Mouse (Mus musculus) neural tube, embryonic 13.5 days (tissue): ENCODE results near the gene Marcks. TPM values are rescaled to one million over a fixed set of nuclear protein-coding genes. Genes with fewer than 3 reads are reported as not detected.

Experiments used
- ATAC-seq: fragments of 200-750 bp; cut with Nextera tagmentation; 2 replicates; pipeline ENCODE4 v1.8.0; 2017; ENCODE audit warnings: low read depth, mild to moderate bottlenecking, moderate TSS enrichment, moderate library complexity
- H3K27ac ChIP-seq: fragments of 300-500 bp; sonication (generic); replicated peaks from 2 replicates; pipeline ENCODE4 v1.5.1; 2015; ENCODE audit warnings: moderate library complexity, mild to moderate bottlenecking, inconsistent platforms
- H3K27me3 ChIP-seq: fragments of 300-500 bp; sonication (generic); 2 replicates; pipeline ENCODE4 v1.6.1; 2015; ENCODE audit warnings: mild to moderate bottlenecking, inconsistent platforms
- H3K36me3 ChIP-seq: fragments of 300-500 bp; sonication (generic); 2 replicates; pipeline ENCODE4 v1.6.1; 2015; ENCODE audit warnings: mild to moderate bottlenecking, inconsistent platforms
- H3K4me1 ChIP-seq: fragments of 300-500 bp; sonication (generic); replicated peaks from 2 replicates; pipeline ENCODE4 v1.6.1; 2015; ENCODE audit warnings: inconsistent platforms
- H3K4me2 ChIP-seq: fragments of 300-500 bp; sonication (generic); 2 replicates; pipeline ENCODE4 v1.6.1; 2015; ENCODE audit warnings: inconsistent platforms, mild to moderate bottlenecking, moderate library complexity
- H3K4me3 ChIP-seq: fragments of 300-500 bp; sonication (generic); 2 replicates; pipeline ENCODE4 v1.5.1; 2015; ENCODE audit warnings: mild to moderate bottlenecking, inconsistent platforms
- H3K9ac ChIP-seq: fragments of 300-500 bp; sonication (generic); 2 replicates; pipeline ENCODE4 v1.6.1; 2015; ENCODE audit warnings: moderate library complexity, mild to moderate bottlenecking, inconsistent platforms
- H3K9me3 ChIP-seq: fragments of 300-500 bp; sonication (generic); 2 replicates; pipeline ENCODE4 v1.6.1; 2016; ENCODE audit warnings: inconsistent platforms
- WGBS: fragments of 180-500 bp; shearing (Covaris S2); methylation state at CpG from one replicate; pipeline ENCODE4 v1.1.7; 2015; 5-methylcytosine and 5-hydroxymethylcytosine counted together
- polyA plus RNA-seq: library from polyadenylated mRNA; unstranded; fragments of >200 nt; fragmentation: Nextera tagmentation; extraction: Ambion mirVana; gene quantifications from 2 replicates; pipeline ENCODE4 v1.2.1, GENCODE M21; 2015

Marcks gene
- polyA plus RNA-seq, result 212 TPM in 2 replicates

- H3K4me1 ChIP-seq, result peaks cover 20% of the 10 kb centered on the region
- H3K27me3 ChIP-seq, result no peaks in the 10 kb centered on the region
- under 1% methylated on average over 39 of the region's 39 CpGs for WGBS
- H3K4me3 ChIP-seq, result peak within 1 kb of the TSS; percentile 100
- peaks cover 23% of the 10 kb centered on the region for H3K36me3 ChIP-seq
- peak; percentile 69 for ATAC-seq
- peak within 1 kb of the TSS; percentile 100 for H3K27ac ChIP-seq
- no peaks in the 10 kb centered on the region for H3K9me3 ChIP-seq
- H3K9ac ChIP-seq, result peak within 1 kb of the TSS; percentile 100
- peak within 1 kb of the TSS; percentile 88 for H3K4me2 ChIP-seq
Measured at GRCm38 (mm10) chr10:37138778-37139442, at the start of gene Marcks. TSS of gene Marcks (minus strand) at chr10:37138920.

GRCm38 (mm10) chr10:37177071-37177470, 38.4 kb upstream of the Marcks start:
- WGBS, result 92% methylated on average over 3 of the region's 3 CpGs
- no peak overlapping the region for H3K4me2 ChIP-seq
- peaks cover 6% of the 10 kb centered on the region for H3K4me1 ChIP-seq
- peaks cover 4% of the 10 kb centered on the region; the same call in 1 of the 2 replicates for H3K9me3 ChIP-seq
- no peak overlapping the region for H3K9ac ChIP-seq
- no peak overlapping the region for H3K4me3 ChIP-seq
- no peak for ATAC-seq
- H3K27ac ChIP-seq, result no peak overlapping the region
- H3K36me3 ChIP-seq, result no peaks in the 10 kb centered on the region
- H3K27me3 ChIP-seq, result no peaks in the 10 kb centered on the region

GRCm38 (mm10) chr10:37172416-37172950, 33.8 kb upstream of the Marcks start:
- no peak overlapping the region for H3K4me2 ChIP-seq
- no peaks in the 10 kb centered on the region for H3K9me3 ChIP-seq
- H3K9ac ChIP-seq, result no peak overlapping the region
- no peak; the same call in 1 of the 2 replicates for ATAC-seq
- no peak overlapping the region for H3K4me3 ChIP-seq
- H3K27ac ChIP-seq, result peak overlapping the region; percentile 30
- H3K36me3 ChIP-seq, result no peaks in the 10 kb centered on the region
- WGBS, result 54% methylated on average over 8 of the region's 8 CpGs
- H3K27me3 ChIP-seq, result no peaks in the 10 kb centered on the region
- H3K4me1 ChIP-seq, result peaks cover 24% of the 10 kb centered on the region

GRCm38 (mm10) chr10:37171711-37172415, 33.1 kb upstream of the Marcks start:
- Histone ChIP-seq H3K36me3 (no peaks in the 10 kb centered on the region), H3K27me3 (no peaks in the 10 kb centered on the region), H3K4me2 (no peak overlapping the region), H3K9ac (no peak overlapping the region), H3K27ac (peak overlapping the region; percentile 30), H3K4me1 (peaks cover 24% of the 10 kb centered on the region), H3K4me3 (no peak overlapping the region), H3K9me3 (no peaks in the 10 kb centered on the region)
- peak; percentile 77 for ATAC-seq
- 56% methylated on average over 3 of the region's 3 CpGs for WGBS

- no peaks in the 10 kb centered on the region for H3K36me3 ChIP-seq
- ATAC-seq, result no peak
- 76% methylated on average over 4 of the region's 4 CpGs for WGBS
- H3K9ac ChIP-seq, result no peak overlapping the region
- H3K27me3 ChIP-seq, result no peaks in the 10 kb centered on the region
- 0 out of 2 replicates have a peak overlapping the region, but pooled peaks have one; percentile 9 for H3K27ac ChIP-seq
- peaks cover 30% of the 10 kb centered on the region for H3K4me1 ChIP-seq
- H3K4me2 ChIP-seq, result no peak overlapping the region
- no peaks in the 10 kb centered on the region for H3K9me3 ChIP-seq
- H3K4me3 ChIP-seq, result no peak overlapping the region
Measured at GRCm38 (mm10) chr10:37170878-37171277, 32.2 kb upstream of the Marcks start.

GRCm38 (mm10) chr10:37170466-37170865, 31.7 kb upstream of the Marcks start:
- 73% methylated on average over 4 of the region's 4 CpGs for WGBS
- H3K27ac ChIP-seq, result 0 out of 2 replicates have a peak overlapping the region, but pooled peaks have one; percentile 9
- H3K9me3 ChIP-seq, result no peaks in the 10 kb centered on the region
- no peak overlapping the region for H3K9ac ChIP-seq
- no peak overlapping the region for H3K4me3 ChIP-seq
- no peak for ATAC-seq
- no peaks in the 10 kb centered on the region for H3K36me3 ChIP-seq
- no peak overlapping the region for H3K4me2 ChIP-seq
- peaks cover 30% of the 10 kb centered on the region for H3K4me1 ChIP-seq
- H3K27me3 ChIP-seq, result no peaks in the 10 kb centered on the region

- Histone ChIP-seq H3K4me1 (peaks cover 28% of the 10 kb centered on the region), H3K4me2 (no peak overlapping the region), H3K27me3 (no peaks in the 10 kb centered on the region), H3K27ac (no peak overlapping the region), H3K36me3 (no peaks in the 10 kb centered on the region), H3K9ac (no peak overlapping the region), H3K9me3 (no peaks in the 10 kb centered on the region), H3K4me3 (no peak overlapping the region)
- WGBS, result 85% methylated on average over 2 of the region's 2 CpGs
- no peak for ATAC-seq
Measured at GRCm38 (mm10) chr10:37167527-37167926, 28.8 kb upstream of the Marcks start.

GRCm38 (mm10) chr10:37159731-37160130, 21.0 kb upstream of the Marcks start:
- Histone ChIP-seq H3K27me3 (no peaks in the 10 kb centered on the region), H3K4me3 (no peak overlapping the region), H3K4me2 (no peak overlapping the region), H3K9ac (no peak overlapping the region), H3K9me3 (0 out of 2 replicates have a peak, but pooled peaks cover 6% of the 10 kb centered on the region), H3K27ac (no peak overlapping the region), H3K4me1 (no peaks in the 10 kb centered on the region), H3K36me3 (no peaks in the 10 kb centered on the region)
- no peak for ATAC-seq
- WGBS, result 93% methylated on average over 3 of the region's 3 CpGs

GRCm38 (mm10) chr10:37157156-37157555, 18.4 kb upstream of the Marcks start:
- Histone ChIP-seq H3K9me3 (0 out of 2 replicates have a peak, but pooled peaks cover 6% of the 10 kb centered on the region), H3K4me1 (no peaks in the 10 kb centered on the region), H3K27ac (no peak overlapping the region), H3K9ac (no peak overlapping the region), H3K27me3 (no peaks in the 10 kb centered on the region), H3K36me3 (no peaks in the 10 kb centered on the region), H3K4me2 (no peak overlapping the region), H3K4me3 (no peak overlapping the region)
- 89% methylated on average over 5 of the region's 5 CpGs for WGBS
- no peak for ATAC-seq

- no peak overlapping the region for H3K27ac ChIP-seq
Measured at GRCm38 (mm10) chr10:37155131-37155530, 16.4 kb upstream of the Marcks start.

GRCm38 (mm10) chr10:37151539-37152271, 13.0 kb upstream of the Marcks start:
- H3K9me3 ChIP-seq, result no peaks in the 10 kb centered on the region
- H3K4me3 ChIP-seq, result no peak overlapping the region
- no peak overlapping the region for H3K9ac ChIP-seq
- H3K4me2 ChIP-seq, result no peak overlapping the region
- no peaks in the 10 kb centered on the region for H3K27me3 ChIP-seq
- no peaks in the 10 kb centered on the region for H3K4me1 ChIP-seq
- no peak for ATAC-seq
- 87% methylated on average over 7 of the region's 7 CpGs for WGBS
- H3K27ac ChIP-seq, result no peak overlapping the region
- H3K36me3 ChIP-seq, result no peaks in the 10 kb centered on the region

More at GRCm38 (mm10) chr10:37155131-37155530, 16.4 kb upstream of the Marcks start:
- Histone ChIP-seq H3K36me3 (no peaks in the 10 kb centered on the region), H3K4me2 (no peak overlapping the region), H3K27me3 (no peaks in the 10 kb centered on the region), H3K9me3 (0 out of 2 replicates have a peak, but pooled peaks cover 6% of the 10 kb centered on the region), H3K9ac (no peak overlapping the region), H3K4me3 (no peak overlapping the region), H3K4me1 (no peaks in the 10 kb centered on the region)
- 72% methylated on average over 2 of the region's 2 CpGs for WGBS
- ATAC-seq, result no peak

- ATAC-seq, result no peak
- 68% methylated on average over 3 of the region's 3 CpGs for WGBS
- no peak overlapping the region for H3K4me3 ChIP-seq
- no peaks in the 10 kb centered on the region for H3K4me1 ChIP-seq
- H3K36me3 ChIP-seq, result no peaks in the 10 kb centered on the region
- H3K27me3 ChIP-seq, result no peaks in the 10 kb centered on the region
- no peaks in the 10 kb centered on the region for H3K9me3 ChIP-seq
- no peak overlapping the region for H3K4me2 ChIP-seq
- no peak overlapping the region for H3K27ac ChIP-seq
- H3K9ac ChIP-seq, result no peak overlapping the region
Measured at GRCm38 (mm10) chr10:37148016-37148415, 9.3 kb upstream of the Marcks start.
